Mouse (Mus musculus) E14TG2a.4 (cell line): ENCODE data around the gene Ddx5.
"Not testable (repeated sequence)": the region's sequence is repeated elsewhere in the genome, so short reads cannot be mapped to it uniquely, and the experiment has no call there.

Experiments
- H3K27me3 ChIP-seq: 2 replicates; pipeline ENCODE4 v1.6.1; 2014; ENCODE audit warnings: low read length, control low read depth; ENCODE audit not compliant: insufficient read depth
- H3K36me3 ChIP-seq: 2 replicates; pipeline ENCODE4 v1.6.1; 2014; ENCODE audit warnings: low read length, control low read depth; ENCODE audit not compliant: insufficient read depth
- H3K4me1 ChIP-seq: replicated peaks from 2 replicates; pipeline ENCODE4 v1.6.1; 2014; ENCODE audit warnings: low read depth, low read length, control low read depth
- H3K4me3 ChIP-seq: replicated peaks from 2 replicates; pipeline ENCODE4 v1.5.1; 2014; ENCODE audit warnings: mild to moderate bottlenecking, low read length
- H3K9me3 ChIP-seq: 2 replicates; pipeline ENCODE4 v1.6.1; 2014; ENCODE audit warnings: low read length, control low read depth
- CTCF ChIP-seq: conservative IDR thresholded peaks from 2 replicates; pipeline ENCODE4 v1.5.1; 2014; ENCODE audit warnings: low read length
- NANOG ChIP-seq: IDR thresholded peaks from 2 replicates; pipeline ENCODE4 v1.6.1; 2014; ENCODE audit warnings: borderline replicate concordance, low read length, mixed read lengths
- POU5F1 ChIP-seq: IDR thresholded peaks from 2 replicates; pipeline ENCODE4 v1.6.1; 2014; ENCODE audit warnings: low read length, borderline replicate concordance

Gene Ddx5

DNA sequence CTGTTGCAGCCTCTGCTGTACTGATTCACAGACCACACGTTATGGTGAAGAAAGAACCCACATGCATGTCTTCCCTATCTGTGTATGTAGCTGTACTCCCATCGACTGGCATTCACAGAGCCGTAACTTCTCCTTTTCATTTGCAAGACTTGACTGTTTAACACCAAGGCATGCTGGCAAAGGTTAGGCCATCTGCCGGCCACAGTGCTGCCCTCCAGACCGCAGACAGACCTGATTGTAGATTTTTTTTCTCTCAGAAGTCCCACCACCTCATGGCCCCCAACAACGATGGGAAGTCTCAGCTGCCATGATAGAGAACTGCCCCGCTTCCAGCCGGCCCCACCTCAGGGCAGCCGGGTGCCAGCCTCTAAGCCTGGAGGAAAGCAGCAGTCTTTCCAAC lies 30.6 kb upstream of the Ddx5 start:
- Histone ChIP-seq H3K36me3 (peaks cover 93% of the 10 kb centered on the region), H3K9me3 (no peaks in the 10 kb centered on the region), H3K4me1 (peaks cover 12% of the 10 kb centered on the region), H3K27me3 (no peaks in the 10 kb centered on the region), H3K4me3 (no peak overlapping the region)
- TF ChIP-seq NANOG (no peak), CTCF (no peak), POU5F1 (no peak)

DNA sequence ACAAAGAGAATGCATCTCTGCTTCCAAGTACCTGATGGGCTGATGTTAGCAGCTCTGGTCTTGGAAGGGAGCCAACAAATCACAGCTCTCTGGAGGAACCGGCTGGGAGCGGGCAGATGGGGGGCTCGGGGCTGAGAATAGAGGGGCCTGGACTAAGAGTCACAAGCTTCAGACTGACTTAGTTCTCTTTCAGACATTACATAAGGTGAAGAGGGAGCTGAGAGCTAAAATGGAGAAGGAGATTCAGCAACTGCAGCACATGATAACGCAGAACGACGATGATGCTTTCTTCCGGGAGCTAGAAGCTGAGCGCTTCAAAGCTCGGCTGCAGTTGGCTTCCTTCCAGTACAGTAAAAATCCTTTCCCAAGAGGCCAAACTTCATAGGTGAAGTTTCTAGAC lies 29.4 kb upstream of the Ddx5 start:
- Histone ChIP-seq H3K9me3 (no peaks in the 10 kb centered on the region), H3K27me3 (no peaks in the 10 kb centered on the region), H3K4me1 (peaks cover 18% of the 10 kb centered on the region), H3K36me3 (peaks cover 95% of the 10 kb centered on the region), H3K4me3 (no peak overlapping the region)
- TF ChIP-seq CTCF (no peak), NANOG (no peak), POU5F1 (no peak)

DNA sequence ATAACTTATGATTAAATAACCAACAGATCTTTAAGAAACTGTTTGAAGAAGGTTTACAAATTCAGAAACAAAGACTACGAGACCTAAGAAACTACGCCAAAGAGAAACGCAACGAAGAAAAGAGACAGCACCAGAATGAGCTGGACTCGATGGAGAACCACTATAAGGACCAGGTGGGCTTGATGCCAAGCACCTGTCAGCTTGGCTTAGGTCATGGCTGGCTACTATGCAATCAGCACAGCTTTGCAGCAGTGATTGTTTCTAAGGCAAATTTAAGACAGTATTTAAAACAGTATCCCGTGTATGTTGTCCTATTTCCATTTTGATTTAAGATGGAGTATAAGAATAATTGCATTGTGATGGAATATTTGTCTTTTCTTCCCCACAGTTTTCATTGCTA lies 28.8 kb upstream of the Ddx5 start:
- peaks cover 18% of the 10 kb centered on the region for H3K4me1 ChIP-seq
- no peaks in the 10 kb centered on the region for H3K27me3 ChIP-seq
- no peak overlapping the region for H3K4me3 ChIP-seq
- TF ChIP-seq NANOG (no peak), POU5F1 (no peak), CTCF (no peak)
- no peaks in the 10 kb centered on the region for H3K9me3 ChIP-seq
- peaks cover 97% of the 10 kb centered on the region for H3K36me3 ChIP-seq

DNA sequence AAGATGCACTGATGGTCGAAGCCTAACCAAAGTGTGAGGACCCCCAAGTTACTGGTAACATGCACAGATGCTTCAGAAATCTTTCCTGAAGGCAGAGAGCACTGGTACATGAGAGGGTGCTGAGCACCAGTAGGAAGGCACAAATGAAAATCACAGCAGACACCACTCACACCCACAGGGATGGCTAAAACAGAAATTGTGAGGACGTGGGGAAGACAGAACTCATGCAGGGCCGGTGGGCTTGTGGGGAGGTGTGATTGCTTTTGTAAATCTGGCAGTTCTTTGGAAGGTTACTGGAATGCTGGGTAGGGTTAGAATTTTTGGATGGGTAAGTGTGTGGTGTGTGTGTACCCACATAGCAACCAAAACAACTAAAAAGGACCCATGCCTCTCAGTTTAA lies 28.2 kb upstream of the Ddx5 start:
- H3K36me3 ChIP-seq, result peaks cover 97% of the 10 kb centered on the region
- TF ChIP-seq NANOG (no peak), POU5F1 (no peak), CTCF (no peak)
- no peak overlapping the region for H3K4me3 ChIP-seq
- H3K9me3 ChIP-seq, result no peaks in the 10 kb centered on the region
- H3K4me1 ChIP-seq, result peaks cover 18% of the 10 kb centered on the region
- H3K27me3 ChIP-seq, result no peaks in the 10 kb centered on the region

DNA sequence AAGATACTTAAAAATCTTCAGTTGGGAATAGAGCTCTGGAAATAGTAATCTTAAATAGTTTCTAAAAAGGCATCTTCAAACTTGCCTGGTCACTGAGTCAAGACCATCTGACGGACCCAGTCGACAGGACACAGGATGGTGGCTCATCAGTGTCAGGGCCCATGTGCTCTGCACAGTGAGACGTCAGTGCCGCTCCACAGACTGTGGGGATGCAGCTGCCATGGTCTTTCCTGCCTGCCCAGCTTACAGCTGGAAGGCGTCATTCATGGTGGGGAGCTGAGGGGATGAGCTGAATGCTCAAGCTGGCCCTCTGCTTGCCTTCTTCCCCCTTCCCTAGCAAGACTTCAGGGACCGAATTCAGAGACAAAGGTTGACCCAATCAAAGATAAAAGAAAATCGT lies 27.3 kb upstream of the Ddx5 start:
- H3K4me3 ChIP-seq, result no peak overlapping the region
- no peaks in the 10 kb centered on the region for H3K9me3 ChIP-seq
- H3K36me3 ChIP-seq, result peaks cover 99% of the 10 kb centered on the region
- TF ChIP-seq NANOG (no peak), POU5F1 (no peak), CTCF (no peak)
- H3K27me3 ChIP-seq, result no peaks in the 10 kb centered on the region
- peaks cover 18% of the 10 kb centered on the region for H3K4me1 ChIP-seq

DNA sequence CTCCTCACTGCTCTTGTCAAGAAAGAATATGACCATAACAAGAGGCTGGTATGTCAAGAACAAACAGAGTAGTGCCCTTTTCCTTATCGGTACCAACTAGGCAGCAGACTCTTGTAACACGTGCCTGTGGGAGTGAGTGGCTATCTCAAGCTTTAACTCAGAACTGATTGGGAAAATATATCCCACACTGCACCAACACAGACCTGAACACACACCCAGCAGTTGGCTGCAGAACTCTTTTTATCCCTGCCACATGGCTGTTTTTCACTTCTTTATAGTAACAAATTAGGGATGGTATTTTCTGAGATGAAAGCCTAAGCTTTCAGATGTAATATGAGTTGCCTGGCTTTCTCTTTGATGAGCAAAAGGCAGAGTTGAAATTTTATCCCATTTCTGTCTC lies 26.8 kb upstream of the Ddx5 start:
- H3K4me1 ChIP-seq, result peaks cover 16% of the 10 kb centered on the region
- H3K27me3 ChIP-seq, result no peaks in the 10 kb centered on the region
- H3K9me3 ChIP-seq, result no peaks in the 10 kb centered on the region
- H3K36me3 ChIP-seq, result peaks cover 99% of the 10 kb centered on the region
- no peak overlapping the region for H3K4me3 ChIP-seq
- no peak for TF ChIP-seq NANOG

DNA sequence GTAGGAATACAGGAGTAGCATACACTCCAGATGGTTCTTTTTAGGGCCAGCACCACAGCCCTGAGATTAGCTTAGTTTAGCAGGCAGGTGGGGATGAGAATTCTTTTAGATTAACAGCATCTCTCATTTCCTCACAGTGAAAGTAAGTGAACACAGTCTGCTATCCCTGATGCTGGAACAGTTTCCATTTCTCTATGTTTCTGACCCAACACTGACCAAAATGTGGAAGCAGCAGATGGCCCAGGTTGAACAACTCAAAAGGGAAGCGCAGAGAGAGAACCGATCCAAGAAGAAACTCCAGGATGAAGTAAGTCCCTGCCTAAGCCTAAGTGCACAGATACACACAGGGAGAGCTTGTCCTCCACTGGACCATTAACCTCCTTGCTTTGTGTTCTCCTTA lies 26.3 kb upstream of the Ddx5 start:
- TF ChIP-seq POU5F1, result no peak
- TF ChIP-seq NANOG, result no peak
- TF ChIP-seq CTCF, result no peak
- Histone ChIP-seq H3K9me3 (no peaks in the 10 kb centered on the region), H3K27me3 (no peaks in the 10 kb centered on the region), H3K4me1 (peaks cover 16% of the 10 kb centered on the region), H3K4me3 (no peak overlapping the region), H3K36me3 (peaks cover 99% of the 10 kb centered on the region)

DNA sequence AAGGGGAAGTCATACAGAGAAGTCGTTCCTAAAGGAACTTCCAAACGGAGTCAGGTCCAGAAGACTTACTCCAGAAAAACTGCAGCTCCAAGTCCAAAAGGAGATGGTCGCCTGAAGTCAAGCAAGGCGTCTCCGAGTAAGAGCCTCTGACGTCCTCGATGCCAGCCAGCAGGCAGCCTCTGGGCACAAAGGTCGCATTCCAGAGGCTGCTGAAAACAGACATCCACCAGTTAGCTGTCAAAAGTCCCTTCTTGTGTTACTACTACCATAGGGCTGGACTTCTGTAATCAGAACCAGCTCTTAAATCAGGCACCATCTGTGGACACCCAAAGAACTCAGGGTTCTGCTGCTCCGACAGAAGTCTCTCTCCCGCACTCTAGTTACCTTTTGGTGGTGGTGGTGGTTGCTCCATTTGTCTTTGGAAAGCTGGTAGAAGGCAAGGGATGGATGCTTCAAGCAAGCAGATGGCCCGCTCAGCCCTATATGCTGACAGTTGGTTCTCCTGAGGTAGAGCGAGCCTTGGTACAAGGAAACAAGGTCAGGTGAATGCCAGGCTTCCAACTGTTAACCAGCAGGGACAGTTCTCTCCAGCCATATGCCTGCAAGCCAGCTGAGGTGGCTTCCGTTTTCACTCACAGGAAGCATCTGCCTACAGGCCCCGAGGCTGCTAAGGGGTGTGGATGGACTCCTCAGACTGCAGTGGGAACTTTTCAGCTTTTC lies 25.8 kb upstream of the Ddx5 start:
- Histone ChIP-seq H3K9me3 (no peaks in the 10 kb centered on the region), H3K27me3 (no peaks in the 10 kb centered on the region), H3K4me1 (peaks cover 16% of the 10 kb centered on the region), H3K36me3 (peaks cover 100% of the 10 kb centered on the region), H3K4me3 (no peak overlapping the region)
- TF ChIP-seq POU5F1 (no peak), NANOG (no peak), CTCF (no peak)

DNA sequence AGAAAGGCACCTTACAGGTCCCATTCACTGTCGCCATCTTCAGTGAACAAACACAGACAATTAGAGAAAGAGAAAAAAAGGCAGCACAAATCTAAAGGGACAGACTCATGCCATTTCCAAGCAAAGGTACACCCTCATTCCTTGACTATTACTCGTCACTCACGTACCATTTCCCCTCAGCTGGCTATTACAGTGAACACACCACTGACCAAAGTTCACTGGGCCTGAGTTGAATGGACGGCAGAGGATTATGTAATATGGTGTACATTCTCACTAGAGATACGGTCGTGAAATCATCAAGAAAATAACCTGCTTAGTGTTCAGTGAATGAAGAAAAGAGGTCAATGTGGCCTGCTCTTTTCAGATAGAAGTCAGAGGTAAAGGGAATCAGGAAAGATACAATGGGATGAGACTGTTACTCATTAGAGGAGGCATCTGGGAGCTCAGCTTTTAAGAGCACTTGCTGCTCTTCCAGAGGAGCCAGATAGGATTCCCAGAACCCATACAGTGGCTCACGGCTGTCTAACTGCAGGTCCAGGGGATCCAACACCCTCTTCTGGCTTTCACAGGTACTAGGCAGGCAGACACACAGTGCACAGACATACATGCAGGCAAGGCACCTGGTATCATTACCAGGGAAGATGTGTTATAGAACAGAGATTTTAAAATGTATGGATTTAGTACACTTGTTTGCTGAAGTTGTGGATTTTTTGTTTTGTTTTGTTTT lies 23.6 kb upstream of the Ddx5 start:
- Histone ChIP-seq H3K9me3 (no peaks in the 10 kb centered on the region), H3K27me3 (no peaks in the 10 kb centered on the region), H3K4me1 (peaks cover 23% of the 10 kb centered on the region), H3K4me3 (no peak overlapping the region), H3K36me3 (peaks cover 89% of the 10 kb centered on the region)
- TF ChIP-seq CTCF (no peak), POU5F1 (no peak), NANOG (no peak)

DNA sequence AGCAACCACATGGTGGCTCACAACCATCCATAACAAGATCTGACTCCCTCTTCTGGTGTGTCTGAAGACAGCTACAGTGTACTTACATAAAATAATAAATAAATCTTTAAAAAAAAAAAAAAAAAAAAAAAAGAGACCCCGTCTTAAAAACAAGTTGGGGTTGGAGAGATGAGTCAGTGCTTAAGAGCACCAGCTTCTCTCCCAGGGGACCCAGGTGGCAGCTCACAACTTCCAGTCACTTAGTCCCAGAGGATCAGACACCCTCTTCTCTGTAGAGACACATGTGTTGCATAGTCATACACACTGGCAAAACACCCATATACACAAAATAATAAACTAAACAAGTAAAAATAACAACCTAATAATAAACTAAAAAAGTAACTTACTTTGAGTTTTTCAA lies 18.5 kb upstream of the Ddx5 start:
- H3K4me3 ChIP-seq, H3K9me3 ChIP-seq, H3K27me3 ChIP-seq: not testable (repeated sequence)
- Histone ChIP-seq H3K36me3 (peaks cover 75% of the 10 kb centered on the region), H3K4me1 (peaks cover 11% of the 10 kb centered on the region)
